Mouse (Mus musculus) lung, adult 2 months (tissue): ENCODE data around the gene Mfsd2b.

Source experiments
- CTCF ChIP-seq: fragments of 200-500 bp; IDR thresholded peaks from 2 replicates; pipeline ENCODE4 v1.5.1; 2011; ENCODE audit warnings: mild to moderate bottlenecking, low read length, control low read depth; ENCODE audit not compliant: insufficient read depth
- POLR2A ChIP-seq: fragments of 200-500 bp; IDR thresholded peaks from 2 replicates; pipeline ENCODE4 v1.6.1; 2011; ENCODE audit warnings: low read depth, mild to moderate bottlenecking, control low read depth, low read length, borderline replicate concordance; ENCODE audit errors: extremely low read depth

GRCm38 (mm10) chr12:4879048-4879447 is 4.9 kb upstream of the Mfsd2b start:
- TF ChIP-seq CTCF, result no peak
- no peak for TF ChIP-seq POLR2A
